5 mouse cellular contexts compared by ENCODE assay signal in the genomic region with DNA sequence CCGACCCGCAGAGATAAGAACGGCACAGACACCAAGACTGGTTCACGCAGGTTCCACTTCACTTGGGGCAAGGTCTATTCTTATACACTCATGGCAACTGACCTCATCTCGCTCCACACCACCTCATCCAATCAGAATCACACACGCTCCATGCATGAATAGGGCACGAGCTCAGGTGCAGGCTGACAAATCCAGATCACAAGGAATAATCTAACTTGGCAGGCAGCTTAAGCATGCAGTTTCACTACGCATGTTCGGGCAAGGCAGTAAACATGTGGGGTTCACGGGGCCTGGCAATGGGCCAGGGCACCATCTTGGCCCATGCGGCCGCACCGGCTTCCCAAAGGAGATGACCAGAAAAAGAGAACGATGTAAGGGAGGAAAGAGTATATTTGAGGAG.
DNase-seq lines count a peak whose midpoint lies in the region; ATAC-seq and TF ChIP-seq lines count a peak whose summit lies in the region.
"Not testable (repeated sequence)": the region's sequence is repeated elsewhere in the genome, so short reads cannot be mapped to it uniquely, and the experiment has no call there.

No protein-coding gene starts in this region.

- peak; percentile 17 to 29 for DNase-seq in cerebellum, adult 2 months
- DNase-seq in cerebellum, adult 9-11 months, result peak; percentile 4
- DNase-seq in cerebellum, postnatal 25 days, result peak; percentile 25 to 29
- not testable (repeated sequence) for DNase-seq in gastrocnemius, adult 2 months
- peak; percentile 15 for DNase-seq in hindbrain, postnatal 0 days (ENCODE audit: low spot score)

- not testable (repeated sequence) for H3K4me2 ChIP-seq in hindbrain, postnatal 0 days (ENCODE audit: low read depth, low read length)

- peak; percentile 77 for ATAC-seq in hindbrain, postnatal 0 days

- H3K4me3 ChIP-seq in cerebellum, adult 2 months (replicated peaks; ENCODE audit: insufficient read depth, low read depth, low read length); hindbrain, postnatal 0 days (ENCODE audit: low read length): not testable (repeated sequence)
- peak overlapping the region; percentile 4; the same call in 1 of the 2 replicates for H3K4me3 ChIP-seq in gastrocnemius, adult 2 months

- H3K4me1 ChIP-seq in cerebellum, adult 2 months (ENCODE audit: control insufficient read depth, insufficient read depth, low read length); hindbrain, postnatal 0 days (ENCODE audit: insufficient read depth, low read length): not testable (repeated sequence)

- not testable (repeated sequence) for TF ChIP-seq CTCF in cerebellum, adult 2 months (IDR thresholded peaks at IDR 0.05; ENCODE audit: borderline replicate concordance, insufficient read depth, low read depth, low read length); gastrocnemius, adult 2 months (IDR thresholded peaks at IDR 0.05); hindbrain, postnatal 0 days (IDR thresholded peaks at IDR 0.05; ENCODE audit: low read depth)

- intact Hi-C loops in gastrocnemius, adult 2 months (cut with DNase I), result not testable (repeated sequence)

- not testable (repeated sequence) for TF ChIP-seq POLR2A in cerebellum, adult 2 months (IDR thresholded peaks at IDR 0.05; ENCODE audit: borderline replicate concordance, insufficient read depth, low read length)

- not testable (repeated sequence) for H3K9ac ChIP-seq in hindbrain, postnatal 0 days (replicated peaks; ENCODE audit: low read length)

- not testable (repeated sequence) for H3K9me3 ChIP-seq in hindbrain, postnatal 0 days (ENCODE audit: low read length)

- H3K36me3 ChIP-seq in hindbrain, postnatal 0 days (ENCODE audit: insufficient read depth, low read length), result not testable (repeated sequence)

- H3K27me3 ChIP-seq in cerebellum, adult 2 months (ENCODE audit: control insufficient read depth, insufficient read depth, low read length); hindbrain, postnatal 0 days (ENCODE audit: insufficient read depth, low read length): not testable (repeated sequence)

- H3K27ac ChIP-seq in cerebellum, adult 2 months (ENCODE audit: insufficient read depth, low read length); gastrocnemius, adult 2 months; hindbrain, postnatal 0 days: not testable (repeated sequence)

- WGBS in cerebellum, adult 2 months, result 38% methylated on average over 14 of the region's 14 CpGs
- WGBS in hindbrain, postnatal 0 days, result 86% methylated on average over 14 of the region's 14 CpGs
